Mouse (Mus musculus): ENCODE measurements around the gene Plekha8.

Gene Plekha8

GRCm38 (mm10) chr6:54639877-54640276 lies 45.0 kb downstream of the Plekha8 start:
- no peak for DNase-seq (ENCODE audit: extremely low read depth, insufficient read length, low spot score)

GRCm38 (mm10) chr6:54641953-54642352 lies 47.0 kb downstream of the Plekha8 start:
- no peak for DNase-seq (ENCODE audit: extremely low read depth, insufficient read length, low spot score)

- no peak for DNase-seq (ENCODE audit: extremely low read depth, insufficient read length, low spot score)
Observed at GRCm38 (mm10) chr6:54643181-54643580, 48.3 kb downstream of the Plekha8 start.

- peak; percentile 60 for DNase-seq (ENCODE audit: extremely low read depth, insufficient read length, low spot score)
Observed at GRCm38 (mm10) chr6:54655471-54656095, 60.7 kb downstream of the Plekha8 start.

- DNase-seq (ENCODE audit: extremely low read depth, insufficient read length, low spot score) = no peak
Observed at GRCm38 (mm10) chr6:54657861-54658260, 63.0 kb downstream of the Plekha8 start.

GRCm38 (mm10) chr6:54669868-54670267 lies 75.0 kb downstream of the Plekha8 start:
- no peak for DNase-seq (ENCODE audit: extremely low read depth, insufficient read length, low spot score)

- no peak for DNase-seq (ENCODE audit: extremely low read depth, insufficient read length, low spot score)
Observed at GRCm38 (mm10) chr6:54672901-54673300, 78.0 kb downstream of the Plekha8 start.

GRCm38 (mm10) chr6:54679686-54680085 lies 84.8 kb downstream of the Plekha8 start:
- DNase-seq (ENCODE audit: extremely low read depth, insufficient read length, low spot score) = no peak

GRCm38 (mm10) chr6:54680891-54681745 lies 86.2 kb downstream of the Plekha8 start, which contains the start of gene Mturn:
TSS of gene Mturn (plus strand) at chr6:54681624.
- DNase-seq (ENCODE audit: extremely low read depth, insufficient read length, low spot score) = peak; percentile 88

GRCm38 (mm10) chr6:54681746-54682428 lies 87.0 kb downstream of the Plekha8 start:
- DNase-seq (ENCODE audit: extremely low read depth, insufficient read length, low spot score) = no peak

GRCm38 (mm10) chr6:54684085-54684484 lies 89.2 kb downstream of the Plekha8 start:
- DNase-seq (ENCODE audit: extremely low read depth, insufficient read length, low spot score) = no peak

GRCm38 (mm10) chr6:54685103-54685502 lies 90.2 kb downstream of the Plekha8 start:
- no peak for DNase-seq (ENCODE audit: extremely low read depth, insufficient read length, low spot score)

- peak; percentile 45 for DNase-seq (ENCODE audit: extremely low read depth, insufficient read length, low spot score)
Observed at GRCm38 (mm10) chr6:54685716-54686395, 90.9 kb downstream of the Plekha8 start.

- DNase-seq (ENCODE audit: extremely low read depth, insufficient read length, low spot score) = no peak
Observed at GRCm38 (mm10) chr6:54686946-54687737, 92.2 kb downstream of the Plekha8 start.

GRCm38 (mm10) chr6:54688467-54689323 lies 93.8 kb downstream of the Plekha8 start:
- DNase-seq (ENCODE audit: extremely low read depth, insufficient read length, low spot score) = no peak

- no peak for DNase-seq (ENCODE audit: extremely low read depth, insufficient read length, low spot score)
Observed at GRCm38 (mm10) chr6:54689686-54690085, 94.8 kb downstream of the Plekha8 start.

- DNase-seq (ENCODE audit: extremely low read depth, insufficient read length, low spot score) = no peak
Observed at GRCm38 (mm10) chr6:54690838-54691237, 95.9 kb downstream of the Plekha8 start.

- no peak for DNase-seq (ENCODE audit: extremely low read depth, insufficient read length, low spot score)
Observed at GRCm38 (mm10) chr6:54691368-54692116, 96.6 kb downstream of the Plekha8 start.

Measured in 3134 (cell line).